Mouse (Mus musculus): ENCODE data around the gene Grk6.

- TF ChIP-seq CTCF (IDR thresholded peaks at IDR 0.05; ENCODE audit: low read depth): no peak
- no peak for TF ChIP-seq EP300 (IDR thresholded peaks at IDR 0.05; ENCODE audit: low read depth)
Measured at GRCm38 (mm10) chr13:55431889-55432685, 12.8 kb upstream of the Grk6 start.

Data from heart, postnatal 0 days (tissue).